Mouse (Mus musculus): ENCODE results near the gene Spsb4. TPM values are rescaled to one million over a fixed set of nuclear protein-coding genes. Genes with fewer than 3 reads are reported as not detected.
A peak's percentile ranks its signal among the peaks of the same experiment; 100 is the strongest.

Gene Spsb4
- polyA plus RNA-seq, 1 experiment from 2014 or later: 88.2 TPM

DNA sequence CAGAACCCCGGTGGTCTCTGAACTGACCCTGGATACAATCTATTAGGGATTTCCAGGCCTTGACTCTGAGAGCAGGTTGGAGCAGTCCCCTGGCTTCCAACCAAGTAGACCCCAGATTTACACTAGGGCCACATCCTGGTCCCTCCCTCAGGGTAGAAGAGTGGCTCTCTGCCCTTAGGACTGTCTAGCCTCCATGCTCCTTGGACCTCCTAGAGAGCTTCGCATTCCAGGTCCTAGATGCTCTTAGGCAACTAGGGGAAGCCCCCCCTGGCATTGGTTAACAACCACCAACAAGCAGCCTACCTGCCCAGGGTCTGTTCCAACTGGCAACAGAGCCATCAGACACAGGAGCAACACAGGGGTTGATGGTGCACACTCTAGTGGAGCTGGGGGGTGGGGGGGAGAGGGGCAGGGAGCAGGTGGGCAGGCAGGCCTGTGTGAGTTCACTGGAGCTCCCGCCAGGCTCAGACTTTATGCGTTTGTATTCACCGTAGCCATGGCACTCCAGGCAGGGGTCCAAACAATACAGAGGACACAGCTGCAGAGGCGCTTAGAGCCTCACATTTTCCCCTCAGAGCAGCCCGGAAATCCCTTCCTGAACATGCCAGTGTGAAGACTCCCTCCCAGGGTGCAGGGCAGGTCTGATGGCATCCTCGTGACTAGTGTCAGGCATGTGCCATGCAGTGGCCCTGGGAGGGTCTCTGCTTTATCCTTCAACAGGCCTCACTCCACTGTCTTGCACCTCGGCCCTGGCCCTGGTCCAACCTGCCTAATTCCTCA, 46.8 kb downstream of the Spsb4 start:
- H3K27ac ChIP-seq: peak overlapping the region; percentile 79
- H3K9ac ChIP-seq: no peak overlapping the region
- H3K36me3 ChIP-seq: no peaks in the 10 kb centered on the region
- 0 out of 2 replicates have a peak overlapping the region, but pooled peaks have one; percentile 8 for H3K4me2 ChIP-seq (replicated peaks)
- peaks cover 52% of the 10 kb centered on the region for H3K4me1 ChIP-seq
- 28% methylated on average over 9 of the region's 9 CpGs for WGBS
- 0 out of 2 replicates have a peak, but pooled peaks cover 3% of the 10 kb centered on the region for H3K27me3 ChIP-seq
- H3K9me3 ChIP-seq (replicated peaks): no peaks in the 10 kb centered on the region
- ATAC-seq (ENCODE audit: low FRiP score): peak; percentile 87
- no peak overlapping the region for H3K4me3 ChIP-seq

DNA sequence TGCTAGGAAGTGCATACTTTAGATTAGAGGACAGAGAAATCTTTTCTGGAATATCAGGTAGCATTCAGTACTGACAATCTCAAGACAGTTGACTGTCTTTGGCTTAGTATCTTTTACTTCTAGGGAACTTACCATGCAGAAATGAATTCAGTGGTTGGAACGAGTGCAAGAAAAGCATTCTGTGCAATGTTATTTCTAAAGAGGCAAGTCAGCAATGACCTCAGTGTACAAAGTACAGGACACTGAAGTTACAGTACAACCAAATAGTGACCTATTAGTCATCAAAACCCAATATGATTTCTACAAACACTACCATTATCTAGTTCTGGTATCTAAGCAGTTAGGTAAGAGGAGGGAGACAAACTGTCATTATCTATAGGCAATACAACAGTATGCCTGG, 51.1 kb downstream of the Spsb4 start:
- H3K27ac ChIP-seq: no peak overlapping the region
- WGBS: 87% methylated on average over 1 of the region's 1 CpGs
- H3K36me3 ChIP-seq: no peaks in the 10 kb centered on the region
- H3K9ac ChIP-seq: no peak overlapping the region
- H3K9me3 ChIP-seq (replicated peaks): 0 out of 2 replicates have a peak, but pooled peaks cover 3% of the 10 kb centered on the region
- no peak overlapping the region for H3K4me2 ChIP-seq (replicated peaks)
- H3K4me3 ChIP-seq: no peak overlapping the region
- ATAC-seq (ENCODE audit: low FRiP score): no peak
- peaks cover 58% of the 10 kb centered on the region for H3K4me1 ChIP-seq
- no peaks in the 10 kb centered on the region for H3K27me3 ChIP-seq

DNA sequence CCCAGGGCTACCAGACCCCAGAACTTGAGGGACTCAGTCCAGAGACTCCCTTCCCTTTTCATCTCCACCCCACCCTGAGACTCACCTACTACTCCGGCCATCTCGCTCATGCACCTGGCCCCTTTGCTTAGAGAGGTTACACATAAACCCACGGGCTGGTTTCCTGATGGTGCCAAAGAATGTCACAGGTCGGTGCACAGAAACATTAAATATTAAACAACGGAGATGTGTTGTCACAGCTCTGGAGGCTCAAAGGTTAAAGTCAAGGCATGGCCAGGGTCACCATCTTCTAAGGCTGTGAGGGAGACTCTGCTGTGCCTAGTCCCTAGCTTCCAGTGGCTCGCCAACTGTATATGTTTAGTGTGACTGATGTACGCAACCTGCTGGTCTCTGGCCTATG, 52.2 kb downstream of the Spsb4 start:
- WGBS: 92% methylated on average over 7 of the region's 7 CpGs
- H3K4me3 ChIP-seq: no peak overlapping the region
- no peak for ATAC-seq (ENCODE audit: low FRiP score)
- no peaks in the 10 kb centered on the region for H3K36me3 ChIP-seq
- no peaks in the 10 kb centered on the region for H3K27me3 ChIP-seq
- H3K27ac ChIP-seq: no peak overlapping the region
- H3K9me3 ChIP-seq (replicated peaks): 0 out of 2 replicates have a peak, but pooled peaks cover 3% of the 10 kb centered on the region
- H3K4me2 ChIP-seq (replicated peaks): no peak overlapping the region
- H3K9ac ChIP-seq: no peak overlapping the region
- peaks cover 56% of the 10 kb centered on the region for H3K4me1 ChIP-seq

DNA sequence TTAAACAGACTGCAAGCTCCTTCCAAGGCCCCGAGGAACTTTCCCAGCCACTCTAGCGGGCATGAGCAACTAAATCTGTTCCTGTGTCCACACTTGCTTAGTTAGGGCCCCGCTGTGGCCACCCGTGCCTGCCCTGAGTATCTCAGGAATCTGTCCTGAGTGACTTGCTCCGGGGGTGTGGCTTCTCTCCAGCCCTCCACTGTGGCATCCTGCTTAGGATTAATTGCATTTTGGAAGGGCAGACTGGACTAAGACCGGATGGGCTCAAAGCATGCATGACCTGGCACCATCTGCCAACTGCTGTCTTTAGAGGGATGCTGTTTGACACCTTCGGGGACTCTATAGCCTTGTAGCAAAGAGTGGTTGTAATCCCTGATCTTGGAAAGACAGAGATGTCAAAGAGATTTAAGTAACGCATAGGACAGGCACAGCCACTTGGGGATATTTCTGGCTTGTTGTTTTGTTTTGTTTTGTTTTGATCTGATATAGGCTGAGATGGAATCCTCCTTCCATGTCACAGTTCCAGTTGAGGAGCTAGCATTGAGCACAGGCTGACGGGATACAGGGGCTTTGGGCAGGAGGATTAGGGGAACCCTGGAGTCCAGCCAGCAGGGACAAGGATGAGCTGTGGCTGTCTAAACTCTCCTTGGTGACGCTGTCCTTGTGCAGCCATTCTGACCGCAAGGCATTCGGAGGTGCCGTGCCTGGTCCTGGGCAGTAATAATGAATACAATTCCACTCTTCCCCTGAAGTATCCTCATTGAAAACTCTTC, 55.0 kb downstream of the Spsb4 start:
- no peaks in the 10 kb centered on the region for H3K27me3 ChIP-seq
- H3K4me3 ChIP-seq: no peak overlapping the region
- H3K4me1 ChIP-seq: peaks cover 41% of the 10 kb centered on the region
- no peak overlapping the region for H3K4me2 ChIP-seq (replicated peaks)
- H3K36me3 ChIP-seq: no peaks in the 10 kb centered on the region
- 68% methylated on average over 13 of the region's 13 CpGs for WGBS
- no peak overlapping the region for H3K9ac ChIP-seq
- 0 out of 2 replicates have a peak, but pooled peaks cover 3% of the 10 kb centered on the region for H3K9me3 ChIP-seq (replicated peaks)
- peak overlapping the region; percentile 25 for H3K27ac ChIP-seq
- ATAC-seq (ENCODE audit: low FRiP score): no peak

DNA sequence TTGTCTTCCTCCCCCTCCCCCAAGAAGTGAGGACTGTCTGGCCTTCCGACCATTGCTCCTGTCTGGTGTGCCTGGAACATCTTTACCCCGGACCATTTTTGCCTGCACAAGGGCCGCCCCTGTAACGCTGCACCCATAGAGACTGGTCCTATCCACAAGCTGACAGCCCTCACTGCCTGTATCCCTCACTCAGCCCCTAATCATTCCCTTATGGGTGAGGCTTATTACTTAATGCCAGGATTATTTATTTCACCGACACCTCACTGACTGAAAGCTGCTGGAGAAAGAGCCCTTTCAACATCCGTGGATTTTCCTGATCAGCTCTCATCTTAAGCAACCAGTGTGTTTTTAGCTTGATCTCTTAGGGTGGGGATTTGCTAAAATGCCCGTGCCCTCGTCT, 55.9 kb downstream of the Spsb4 start:
- 54% methylated on average over 8 of the region's 8 CpGs for WGBS
- H3K27me3 ChIP-seq: no peaks in the 10 kb centered on the region
- no peak for ATAC-seq (ENCODE audit: low FRiP score)
- no peak overlapping the region for H3K4me2 ChIP-seq (replicated peaks)
- no peak overlapping the region for H3K4me3 ChIP-seq
- H3K36me3 ChIP-seq: no peaks in the 10 kb centered on the region
- H3K9ac ChIP-seq: no peak overlapping the region
- H3K4me1 ChIP-seq: peaks cover 46% of the 10 kb centered on the region
- H3K9me3 ChIP-seq (replicated peaks): 0 out of 2 replicates have a peak, but pooled peaks cover 3% of the 10 kb centered on the region
- H3K27ac ChIP-seq: 0 out of 2 replicates have a peak overlapping the region, but pooled peaks have one; percentile 2

DNA sequence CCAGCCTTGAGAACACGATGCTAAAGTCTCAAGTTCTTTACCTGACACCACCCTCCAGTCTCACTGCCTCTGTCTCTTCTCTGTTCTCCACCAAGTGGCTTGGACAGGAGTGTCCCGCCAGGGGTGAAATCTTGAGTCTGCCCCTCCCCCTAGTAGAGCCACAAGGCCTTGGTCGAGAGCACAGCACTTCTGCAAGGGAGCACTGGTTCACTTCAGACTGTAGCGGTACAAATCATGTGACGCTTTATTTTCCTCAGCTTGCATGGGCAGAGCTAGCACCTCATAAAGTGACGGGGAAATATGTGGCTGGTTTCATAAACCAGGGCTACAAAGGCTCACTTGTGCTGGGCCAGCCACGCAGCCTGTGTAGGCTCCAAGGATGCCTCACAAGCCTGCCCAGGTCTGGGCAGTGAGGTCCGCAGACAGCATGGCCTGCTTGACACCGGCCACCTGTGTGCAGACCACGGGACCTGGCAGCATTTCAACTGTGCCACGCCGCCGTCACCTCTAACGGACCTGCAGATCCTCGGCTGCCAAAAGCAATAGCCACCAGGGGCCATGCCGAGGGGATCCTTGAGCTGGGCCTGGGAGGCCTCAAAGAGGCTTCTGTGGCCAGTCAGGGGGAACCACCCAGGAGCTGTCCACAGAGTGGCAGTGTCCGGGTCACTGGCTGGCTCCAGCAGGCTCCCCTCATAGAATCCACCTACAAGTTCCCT, 56.5 kb downstream of the Spsb4 start:
- Histone ChIP-seq H3K9me3 (replicated peaks) (0 out of 2 replicates have a peak, but pooled peaks cover 3% of the 10 kb centered on the region), H3K4me3 (no peak overlapping the region), H3K4me1 (peaks cover 52% of the 10 kb centered on the region), H3K36me3 (no peaks in the 10 kb centered on the region), H3K27me3 (no peaks in the 10 kb centered on the region), H3K27ac (0 out of 2 replicates have a peak overlapping the region, but pooled peaks have one; percentile 2), H3K4me2 (replicated peaks) (no peak overlapping the region), H3K9ac (no peak overlapping the region)
- no peak for ATAC-seq (ENCODE audit: low FRiP score)
- 65% methylated on average over 17 of the region's 17 CpGs for WGBS

DNA sequence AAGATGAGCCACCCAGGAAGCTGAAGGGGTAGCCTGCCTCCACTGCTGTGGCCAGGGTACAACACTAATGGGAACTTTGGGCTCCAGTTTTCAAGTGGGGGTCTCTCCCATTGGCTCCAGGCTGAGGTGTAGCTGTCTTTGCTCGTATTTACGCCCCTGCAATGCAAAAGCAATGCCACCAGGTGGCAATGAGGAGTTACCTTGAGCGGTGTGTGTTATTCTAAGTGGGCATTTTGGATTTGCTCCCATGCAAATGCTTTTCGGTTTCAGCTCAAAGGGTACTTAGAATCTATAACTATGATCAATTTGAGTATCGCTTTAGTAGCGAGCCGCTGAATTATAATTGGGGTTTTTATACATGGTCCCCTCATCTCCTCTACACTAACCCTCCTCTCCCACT, 57.6 kb downstream of the Spsb4 start:
- ATAC-seq (ENCODE audit: low FRiP score): no peak
- 63% methylated on average over 7 of the region's 7 CpGs for WGBS
- H3K4me1 ChIP-seq: peaks cover 63% of the 10 kb centered on the region
- H3K36me3 ChIP-seq: no peaks in the 10 kb centered on the region
- H3K27ac ChIP-seq: no peak overlapping the region
- H3K4me2 ChIP-seq (replicated peaks): no peak overlapping the region
- no peak overlapping the region for H3K4me3 ChIP-seq
- 0 out of 2 replicates have a peak, but pooled peaks cover 3% of the 10 kb centered on the region for H3K9me3 ChIP-seq (replicated peaks)
- H3K9ac ChIP-seq: no peak overlapping the region
- H3K27me3 ChIP-seq: no peaks in the 10 kb centered on the region

DNA sequence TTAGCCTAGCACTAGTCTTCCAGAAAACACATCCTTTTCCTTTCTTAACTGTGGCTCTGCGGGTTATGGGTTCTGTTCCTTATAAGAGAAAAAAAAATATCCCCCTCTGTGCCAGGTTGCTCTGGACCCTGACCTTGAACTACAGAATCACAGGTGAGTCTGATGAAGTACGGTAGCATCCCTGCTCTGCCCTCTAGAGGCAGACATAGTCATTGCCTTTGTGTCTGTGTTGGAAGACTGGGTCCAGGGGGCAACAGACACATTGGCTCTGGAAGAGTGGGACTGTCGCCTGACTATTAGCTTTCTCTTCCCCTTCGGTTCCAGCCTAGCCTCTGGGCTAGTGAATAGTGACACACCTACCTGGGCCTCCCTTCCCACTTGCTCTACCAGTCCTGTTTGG, 58.4 kb downstream of the Spsb4 start:
- WGBS: 85% methylated on average over 4 of the region's 4 CpGs
- ATAC-seq (ENCODE audit: low FRiP score): no peak
- H3K27ac ChIP-seq: no peak overlapping the region
- no peak overlapping the region for H3K9ac ChIP-seq
- peaks cover 70% of the 10 kb centered on the region for H3K4me1 ChIP-seq
- no peak overlapping the region for H3K4me2 ChIP-seq (replicated peaks)
- H3K27me3 ChIP-seq: no peaks in the 10 kb centered on the region
- no peak overlapping the region for H3K4me3 ChIP-seq
- H3K9me3 ChIP-seq (replicated peaks): 0 out of 2 replicates have a peak, but pooled peaks cover 3% of the 10 kb centered on the region
- H3K36me3 ChIP-seq: no peaks in the 10 kb centered on the region

DNA sequence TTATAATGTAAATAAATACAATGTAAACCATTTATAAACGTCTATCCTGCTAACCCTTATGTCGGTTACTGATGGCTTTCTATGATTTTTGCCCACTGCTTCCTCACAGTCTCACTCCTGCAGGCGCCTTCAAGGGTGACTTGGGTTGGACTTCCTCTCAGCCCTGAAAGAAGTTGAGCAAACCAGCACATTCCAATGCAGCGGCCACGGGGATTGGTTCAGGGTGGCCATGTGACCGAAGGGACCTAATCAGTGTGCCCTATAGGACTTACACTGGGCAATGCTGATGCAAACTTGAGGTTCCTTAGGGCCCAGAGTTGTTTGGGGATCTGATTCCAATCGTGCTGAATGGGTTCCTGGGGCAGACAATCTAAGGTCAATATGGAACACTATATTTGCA, 59.2 kb downstream of the Spsb4 start:
- Histone ChIP-seq H3K27ac (no peak overlapping the region), H3K4me2 (replicated peaks) (no peak overlapping the region), H3K9me3 (replicated peaks) (no peaks in the 10 kb centered on the region), H3K27me3 (no peaks in the 10 kb centered on the region), H3K4me3 (no peak overlapping the region), H3K9ac (no peak overlapping the region), H3K4me1 (peaks cover 77% of the 10 kb centered on the region), H3K36me3 (no peaks in the 10 kb centered on the region)
- no peak for ATAC-seq (ENCODE audit: low FRiP score)
- 83% methylated on average over 7 of the region's 7 CpGs for WGBS

DNA sequence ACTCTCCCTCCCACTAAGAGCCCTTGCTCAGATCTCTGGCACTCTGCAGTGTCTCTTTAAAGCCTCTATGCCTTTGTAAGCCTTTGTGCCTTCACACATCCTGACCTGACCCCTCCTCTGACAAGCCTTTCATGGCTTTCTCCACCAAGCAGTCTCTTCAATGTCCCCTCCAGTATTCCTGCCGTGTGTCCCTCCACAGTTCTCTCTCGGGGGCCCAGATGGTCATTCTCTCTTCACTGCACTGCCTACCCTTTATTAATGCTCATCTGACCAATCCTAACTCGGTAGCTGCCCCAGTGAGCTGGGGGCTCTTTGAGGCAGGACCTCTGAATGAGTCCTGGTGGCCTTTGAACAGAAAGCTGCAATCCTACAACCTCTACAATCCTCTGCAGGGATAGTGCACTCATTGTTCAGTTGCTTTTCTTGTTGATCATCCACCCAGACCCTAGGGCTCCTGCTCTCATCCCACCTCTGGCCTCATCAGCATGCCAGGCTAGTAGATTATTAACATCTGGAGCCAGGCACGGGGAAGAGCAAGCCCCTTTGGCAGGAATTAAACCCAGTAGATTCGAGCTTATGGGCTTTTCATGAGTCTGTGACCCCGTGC, 60.5 kb downstream of the Spsb4 start:
- no peak overlapping the region for H3K4me2 ChIP-seq (replicated peaks)
- no peak for ATAC-seq (ENCODE audit: low FRiP score)
- no peaks in the 10 kb centered on the region for H3K9me3 ChIP-seq (replicated peaks)
- H3K36me3 ChIP-seq: no peaks in the 10 kb centered on the region
- H3K9ac ChIP-seq: 0 out of 2 replicates have a peak overlapping the region, but pooled peaks have one; percentile 45
- no peak overlapping the region for H3K4me3 ChIP-seq
- H3K4me1 ChIP-seq: peaks cover 77% of the 10 kb centered on the region
- H3K27ac ChIP-seq: peak overlapping the region; percentile 74
- WGBS: 7% methylated on average over 6 of the region's 6 CpGs
- H3K27me3 ChIP-seq: no peaks in the 10 kb centered on the region

DNA sequence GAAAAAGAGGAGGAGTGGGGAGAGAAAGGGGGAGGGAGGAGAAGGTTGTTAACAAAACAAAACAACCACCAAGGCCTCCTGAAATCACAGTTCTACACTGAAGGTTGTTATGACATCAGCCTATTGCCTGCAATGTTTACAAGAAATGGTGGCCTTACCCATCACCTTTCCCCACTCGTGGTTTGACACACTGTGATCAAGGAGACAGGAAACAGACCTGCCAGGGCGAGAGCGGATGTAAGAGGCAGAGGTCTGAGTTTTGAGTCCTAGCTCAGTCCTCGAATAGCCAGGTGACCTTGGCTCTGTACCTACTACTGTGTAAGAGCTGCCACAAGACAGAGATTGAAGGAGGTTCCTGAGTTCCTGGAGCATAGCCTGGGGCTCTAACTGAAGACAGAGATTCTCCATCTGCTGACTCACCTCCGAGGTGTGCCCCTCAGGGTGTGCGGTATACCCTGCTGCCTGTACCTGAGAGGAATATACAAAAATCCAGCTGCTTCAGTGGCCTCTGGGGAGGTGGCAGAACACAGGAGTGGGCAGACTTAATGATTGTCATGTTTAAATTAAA, 61.3 kb downstream of the Spsb4 start:
- no peak overlapping the region for H3K4me2 ChIP-seq (replicated peaks)
- no peak overlapping the region for H3K4me3 ChIP-seq
- H3K4me1 ChIP-seq: peaks cover 78% of the 10 kb centered on the region
- peak overlapping the region; percentile 74 for H3K27ac ChIP-seq
- no peak overlapping the region for H3K9ac ChIP-seq
- no peaks in the 10 kb centered on the region for H3K9me3 ChIP-seq (replicated peaks)
- no peak for ATAC-seq (ENCODE audit: low FRiP score)
- 36% methylated on average over 6 of the region's 6 CpGs for WGBS
- no peaks in the 10 kb centered on the region for H3K27me3 ChIP-seq
- H3K36me3 ChIP-seq: no peaks in the 10 kb centered on the region
